In genomic region chr16:69796299-69796698, GRCm38 (mm10) we compare ENCODE assay signal across 17 mouse cellular contexts.
DNase-seq lines count a peak whose midpoint lies in the region; ATAC-seq lines count a peak whose summit lies in the region.
"Had no signal": no experiment of that assay in that cellular context is flagged by ENCODE, and none has a peak within 500 bp of the region (broad histone marks: within the 10 kb centered on the region; RNA-seq: fewer than 3 reads in every experiment).

No protein-coding gene starts in this region.

- intact Hi-C loops in left cerebral cortex, postnatal 25 days (cut with DNase I): no loop called here

- no peaks in the 10 kb centered on the region for H3K27me3 ChIP-seq in kidney, embryonic 14.5 days (ENCODE audit: control insufficient read depth, insufficient read depth, low read length)
- H3K27me3 ChIP-seq in midbrain, embryonic 13.5 days: no peaks in the 10 kb centered on the region
- H3K27me3 ChIP-seq: liver, embryonic 15.5 days; neural tube, embryonic 12.5 days had no signal

- H3K27ac ChIP-seq in kidney, embryonic 14.5 days (ENCODE audit: low read depth, low read length): no peak overlapping the region
- H3K27ac ChIP-seq in midbrain, embryonic 13.5 days: no peak overlapping the region
- H3K27ac ChIP-seq: liver, embryonic 15.5 days; macrophage; neural tube, embryonic 12.5 days had no signal

- peak; percentile 83; the same call in 1 of the 2 replicates for ATAC-seq in kidney, embryonic 14.5 days (ENCODE audit: low FRiP score, low TSS enrichment)
- no peak for ATAC-seq in midbrain, embryonic 13.5 days
- ATAC-seq: forebrain, embryonic 14.5 days had no signal

- H3K4me2 ChIP-seq in kidney, embryonic 14.5 days (replicated peaks; ENCODE audit: low read depth, low read length): no peak overlapping the region
- H3K4me2 ChIP-seq in midbrain, embryonic 13.5 days (replicated peaks): no peak overlapping the region
- H3K4me2 ChIP-seq: liver, embryonic 15.5 days; neural tube, embryonic 12.5 days had no signal

- DNase-seq in kidney, adult 11 months: no peak
- peak; percentile 4 for DNase-seq in brain, adult 2 months (ENCODE audit: low read depth, low spot score)
- DNase-seq in embryo, embryonic 10.5 days (ENCODE audit: low spot score): peak; percentile 24
- DNase-seq in kidney, postnatal 4 days: peak; percentile 6 to 27
- no peak for DNase-seq in urinary bladder, postnatal 10 days (ENCODE audit: low spot score)
- no peak for DNase-seq in left cerebral cortex, postnatal 25 days (ENCODE audit: low spot score in 2 of 2)
- DNase-seq: adrenal gland, postnatal 25 days; cerebellum, postnatal 25 days; left cerebral cortex, postnatal 4 days; midbrain, embryonic 14.5 days; thymus, postnatal 25 days had no signal

- H3K4me1 ChIP-seq in kidney, embryonic 14.5 days (ENCODE audit: control insufficient read depth, insufficient read depth, low read length): no peaks in the 10 kb centered on the region
- no peaks in the 10 kb centered on the region for H3K4me1 ChIP-seq in midbrain, embryonic 13.5 days (replicated peaks)
- H3K4me1 ChIP-seq: liver, embryonic 15.5 days; neural tube, embryonic 12.5 days had no signal

- H3K9me3 ChIP-seq in kidney, embryonic 14.5 days (ENCODE audit: control insufficient read depth, low read length): no peaks in the 10 kb centered on the region
- H3K9me3 ChIP-seq in midbrain, embryonic 13.5 days: no peaks in the 10 kb centered on the region
- H3K9me3 ChIP-seq: liver, embryonic 15.5 days; neural tube, embryonic 12.5 days had no signal

- no peaks in the 10 kb centered on the region for H3K36me3 ChIP-seq in kidney, embryonic 14.5 days (ENCODE audit: control insufficient read depth, insufficient read depth, low read length)
- no peaks in the 10 kb centered on the region for H3K36me3 ChIP-seq in midbrain, embryonic 13.5 days
- H3K36me3 ChIP-seq: liver, embryonic 15.5 days; neural tube, embryonic 12.5 days had no signal

- no peak overlapping the region for H3K9ac ChIP-seq in kidney, embryonic 14.5 days (ENCODE audit: low read depth, low read length)
- H3K9ac ChIP-seq in midbrain, embryonic 13.5 days (replicated peaks): no peak overlapping the region
- H3K9ac ChIP-seq: liver, embryonic 15.5 days; neural tube, embryonic 12.5 days had no signal

- 41% methylated on average over 5 of the region's 5 CpGs for WGBS in kidney, embryonic 14.5 days
- WGBS in midbrain, embryonic 13.5 days: 78% methylated on average over 5 of the region's 5 CpGs

- no peak overlapping the region for H3K4me3 ChIP-seq in kidney, embryonic 14.5 days (ENCODE audit: low read length)
- no peak overlapping the region for H3K4me3 ChIP-seq in midbrain, embryonic 13.5 days (replicated peaks)
- H3K4me3 ChIP-seq: liver, embryonic 15.5 days; neural tube, embryonic 12.5 days had no signal

Comparison
In these comparisons a context has a peak if more than half of its experiments do, and no peak if none do; other contexts are left out.
1. DNase-seq: peak in brain, adult 2 months (single experiment), embryo, embryonic 10.5 days (single experiment) and kidney, postnatal 4 days (2 of 2); none in kidney, adult 11 months (single experiment), urinary bladder, postnatal 10 days (single experiment) and left cerebral cortex, postnatal 25 days (0 of 2).